Mouse (Mus musculus) heart, embryonic 16.5 days (tissue): ENCODE data around the gene Hes5. TPM values are rescaled to one million over a fixed set of nuclear protein-coding genes. Genes with fewer than 3 reads are reported as not detected.
A peak's percentile ranks its signal among the peaks of the same experiment; 100 is the strongest.

Experiments
- ATAC-seq: fragments of 200-750 bp; cut with Nextera tagmentation; replicated peaks from 2 replicates; pipeline ENCODE4 v1.8.0; 2017; ENCODE audit warnings: moderate number of reproducible peaks; ENCODE audit not compliant: insufficient read depth, low FRiP score; ENCODE audit errors: extremely low read depth
- H3K27ac ChIP-seq: fragments of 300-500 bp; sonication (generic); 2 replicates; pipeline ENCODE4 v1.5.1; 2014; ENCODE audit warnings: mild to moderate bottlenecking, low read length, control low read depth, moderate library complexity
- H3K27me3 ChIP-seq: fragments of 300-500 bp; sonication (generic); 2 replicates; pipeline ENCODE4 v1.6.1; 2014; ENCODE audit warnings: low read length, mixed read lengths; ENCODE audit not compliant: control insufficient read depth, insufficient read depth
- H3K36me3 ChIP-seq: fragments of 300-500 bp; sonication (generic); 2 replicates; pipeline ENCODE4 v1.6.1; 2014; ENCODE audit not compliant: control insufficient read depth, insufficient read depth
- H3K4me1 ChIP-seq: fragments of 300-500 bp; sonication (generic); 2 replicates; pipeline ENCODE4 v1.6.1; 2014; ENCODE audit warnings: low read length, mixed read lengths; ENCODE audit not compliant: control insufficient read depth, insufficient read depth
- H3K4me2 ChIP-seq: fragments of 300-500 bp; sonication (generic); 2 replicates; pipeline ENCODE4 v1.6.1; 2014; ENCODE audit warnings: low read depth, mild to moderate bottlenecking, control low read depth, low read length
- H3K4me3 ChIP-seq: fragments of 300-500 bp; sonication (generic); 2 replicates; pipeline ENCODE4 v1.5.1; 2014; ENCODE audit warnings: mild to moderate bottlenecking, control low read depth, low read length
- H3K9ac ChIP-seq: fragments of 300-500 bp; sonication (generic); 2 replicates; pipeline ENCODE4 v1.6.1; 2014; ENCODE audit warnings: low read length, control low read depth
- H3K9me3 ChIP-seq: fragments of 300-500 bp; sonication (generic); replicated peaks from 2 replicates; pipeline ENCODE4 v1.6.1; 2016; ENCODE audit warnings: low read length; ENCODE audit not compliant: control insufficient read depth
- WGBS: fragments of 180-500 bp; shearing (Covaris S2); extraction: QIAGEN DNeasy Blood & Tissue Kit; methylation state at CpG from one replicate; pipeline ENCODE4 v1.1.7; 2014; 5-methylcytosine and 5-hydroxymethylcytosine counted together
- polyA plus RNA-seq: library from polyadenylated mRNA; unstranded; fragments of >200 nt; fragmentation: Nextera tagmentation; extraction: Ambion mirVana; gene quantifications from 2 replicates; pipeline ENCODE4 v1.2.1, GENCODE M21; 2015

The Hes5 gene
- polyA plus RNA-seq, 1 experiment from 2014 or later = 0.29 TPM

- no peak overlapping the region for H3K4me2 ChIP-seq
- H3K4me3 ChIP-seq = no peak overlapping the region
- no peaks in the 10 kb centered on the region for H3K9me3 ChIP-seq
- H3K27ac ChIP-seq = no peak overlapping the region
- H3K27me3 ChIP-seq = peaks cover 8% of the 10 kb centered on the region
- 67% methylated on average over 5 of the region's 5 CpGs for WGBS
- ATAC-seq = no peak
- no peak overlapping the region for H3K9ac ChIP-seq
- H3K4me1 ChIP-seq = peaks cover 36% of the 10 kb centered on the region
- peaks cover 33% of the 10 kb centered on the region for H3K36me3 ChIP-seq
These were observed 6.5 kb downstream of the Hes5 start for GRCm38 (mm10) chr4:154967173-154967572.

GRCm38 (mm10) chr4:154972546-154972945 lies 11.8 kb downstream of the Hes5 start:
- ATAC-seq = no peak
- Histone ChIP-seq H3K36me3 (peaks cover 85% of the 10 kb centered on the region), H3K9me3 (no peaks in the 10 kb centered on the region), H3K9ac (no peak overlapping the region), H3K27me3 (no peaks in the 10 kb centered on the region), H3K4me3 (no peak overlapping the region), H3K4me1 (peaks cover 6% of the 10 kb centered on the region), H3K4me2 (no peak overlapping the region), H3K27ac (no peak overlapping the region)
- WGBS = 94% methylated on average over 12 of the region's 12 CpGs

GRCm38 (mm10) chr4:154974163-154974611 lies 13.5 kb downstream of the Hes5 start:
- no peak for ATAC-seq
- no peak overlapping the region for H3K27ac ChIP-seq
- 74% methylated on average over 11 of the region's 11 CpGs for WGBS
- H3K9ac ChIP-seq = no peak overlapping the region
- no peak overlapping the region for H3K4me3 ChIP-seq
- H3K36me3 ChIP-seq = peaks cover 97% of the 10 kb centered on the region
- no peaks in the 10 kb centered on the region for H3K4me1 ChIP-seq
- H3K9me3 ChIP-seq = no peaks in the 10 kb centered on the region
- H3K27me3 ChIP-seq = no peaks in the 10 kb centered on the region
- H3K4me2 ChIP-seq = no peak overlapping the region

GRCm38 (mm10) chr4:154980110-154980509 lies 19.4 kb downstream of the Hes5 start:
- Histone ChIP-seq H3K27ac (no peak overlapping the region), H3K9me3 (no peaks in the 10 kb centered on the region), H3K4me2 (no peak overlapping the region), H3K27me3 (peaks cover 8% of the 10 kb centered on the region; the same call in 1 of the 2 replicates), H3K4me3 (no peak overlapping the region), H3K4me1 (no peaks in the 10 kb centered on the region), H3K36me3 (peaks cover 58% of the 10 kb centered on the region), H3K9ac (no peak overlapping the region)
- ATAC-seq = no peak
- 91% methylated on average over 4 of the region's 4 CpGs for WGBS

- Histone ChIP-seq H3K9me3 (no peaks in the 10 kb centered on the region), H3K9ac (no peak overlapping the region), H3K27ac (no peak overlapping the region), H3K4me3 (no peak overlapping the region), H3K4me2 (no peak overlapping the region), H3K4me1 (no peaks in the 10 kb centered on the region), H3K27me3 (peaks cover 9% of the 10 kb centered on the region; the same call in 1 of the 2 replicates), H3K36me3 (peaks cover 48% of the 10 kb centered on the region)
- WGBS = 78% methylated on average over 6 of the region's 6 CpGs
- no peak for ATAC-seq
These were observed 20.4 kb downstream of the Hes5 start for GRCm38 (mm10) chr4:154981076-154981475.

GRCm38 (mm10) chr4:154981530-154981929 lies 20.8 kb downstream of the Hes5 start:
- Histone ChIP-seq H3K4me3 (no peak overlapping the region), H3K9me3 (no peaks in the 10 kb centered on the region), H3K4me1 (no peaks in the 10 kb centered on the region), H3K9ac (no peak overlapping the region), H3K4me2 (no peak overlapping the region), H3K27me3 (peaks cover 9% of the 10 kb centered on the region; the same call in 1 of the 2 replicates), H3K36me3 (peaks cover 44% of the 10 kb centered on the region), H3K27ac (no peak overlapping the region)
- WGBS = 39% methylated on average over 7 of the region's 7 CpGs
- ATAC-seq = peak; percentile 47; the same call in 1 of the 2 replicates

GRCm38 (mm10) chr4:154982247-154983120 lies 21.8 kb downstream of the Hes5 start:
- no peak for ATAC-seq
- Histone ChIP-seq H3K4me1 (no peaks in the 10 kb centered on the region), H3K36me3 (peaks cover 34% of the 10 kb centered on the region), H3K27ac (no peak overlapping the region), H3K9me3 (no peaks in the 10 kb centered on the region), H3K27me3 (peaks cover 9% of the 10 kb centered on the region; the same call in 1 of the 2 replicates), H3K4me2 (no peak overlapping the region), H3K4me3 (no peak overlapping the region), H3K9ac (no peak overlapping the region)
- 80% methylated on average over 18 of the region's 19 CpGs for WGBS

GRCm38 (mm10) chr4:154983767-154984166 lies 23.0 kb downstream of the Hes5 start:
- Histone ChIP-seq H3K4me2 (no peak overlapping the region), H3K9ac (no peak overlapping the region), H3K4me1 (no peaks in the 10 kb centered on the region), H3K27ac (no peak overlapping the region), H3K4me3 (no peak overlapping the region), H3K9me3 (no peaks in the 10 kb centered on the region), H3K36me3 (peaks cover 21% of the 10 kb centered on the region), H3K27me3 (peaks cover 9% of the 10 kb centered on the region; the same call in 1 of the 2 replicates)
- WGBS = 20% methylated on average over 24 of the region's 24 CpGs
- no peak for ATAC-seq

GRCm38 (mm10) chr4:154985151-154985777 lies 24.5 kb downstream of the Hes5 start:
- WGBS = 86% methylated on average over 5 of the region's 5 CpGs
- Histone ChIP-seq H3K4me3 (no peak overlapping the region), H3K4me1 (no peaks in the 10 kb centered on the region), H3K27ac (no peak overlapping the region), H3K4me2 (no peak overlapping the region), H3K9me3 (no peaks in the 10 kb centered on the region), H3K27me3 (peaks cover 9% of the 10 kb centered on the region; the same call in 1 of the 2 replicates), H3K36me3 (peaks cover 11% of the 10 kb centered on the region), H3K9ac (no peak overlapping the region)
- no peak for ATAC-seq
